Mouse (Mus musculus) thymus, adult 2 months (tissue): ENCODE data around the gene Cwc25.

Experiments used
- CTCF ChIP-seq: fragments of 200-500 bp; IDR thresholded peaks from 2 replicates; pipeline ENCODE4 v1.5.1; 2012; ENCODE audit warnings: mild to moderate bottlenecking, control low read depth, low read length, moderate library complexity, borderline replicate concordance; ENCODE audit not compliant: control insufficient read depth, poor library complexity, insufficient read depth; ENCODE audit errors: extremely low read depth
- POLR2A ChIP-seq: fragments of 200-500 bp; IDR thresholded peaks from 2 replicates; pipeline ENCODE4 v1.6.1; 2012; ENCODE audit warnings: mild to moderate bottlenecking, low read length, control low read depth, moderate library complexity; ENCODE audit not compliant: control insufficient read depth, poor library complexity, insufficient read depth; ENCODE audit errors: extremely low read depth

DNA sequence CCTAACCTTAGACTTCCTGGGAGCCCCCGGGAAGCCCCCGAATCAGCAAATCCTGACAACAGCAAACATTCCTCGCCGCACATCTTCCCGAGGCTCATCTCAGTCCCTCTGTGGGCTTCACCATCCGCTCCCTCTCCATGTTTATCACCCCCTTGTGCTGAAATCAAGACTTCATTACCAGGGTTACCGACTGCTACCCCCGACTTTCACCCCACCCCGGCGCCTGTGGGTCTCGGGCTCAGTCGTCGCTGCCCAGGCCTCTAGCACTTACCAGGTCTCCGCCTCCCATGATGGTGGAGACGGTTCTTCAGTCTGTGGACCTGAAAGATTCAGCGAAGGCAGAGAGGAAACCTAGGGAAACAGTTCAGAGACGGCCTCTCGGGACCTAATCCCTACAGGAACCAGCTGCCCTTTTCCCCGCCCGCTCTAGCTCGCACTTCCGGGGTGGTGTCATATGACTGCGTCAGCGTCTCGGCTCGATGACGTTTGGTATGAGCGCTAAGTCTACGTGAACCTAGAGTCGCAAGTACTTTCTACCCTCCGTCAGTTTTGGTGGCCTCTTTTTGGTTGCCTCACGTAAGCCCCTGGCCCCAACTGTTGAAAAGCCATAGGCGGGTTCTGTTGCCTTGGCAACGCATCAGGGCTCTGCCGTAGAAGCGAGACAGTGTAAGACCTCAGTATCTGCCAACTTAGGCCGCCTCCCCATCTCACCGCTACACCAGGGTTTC, at the start of gene Cwc25:
- no peak; the same call in 1 of the 2 replicates for TF ChIP-seq POLR2A
- TF ChIP-seq CTCF = no peak
